Mouse (Mus musculus): Measurements from ENCODE around the gene BC030867.

GRCm38 (mm10) chr11:102241246-102241645 is 7.4 kb upstream of the BC030867 start:
- TF ChIP-seq CTCF (IDR thresholded peaks at IDR 0.05; ENCODE audit: low read depth, low read length) (peak; percentile 74), POLR2A (IDR thresholded peaks at IDR 0.05; ENCODE audit: extremely low read depth, insufficient read depth, low read length) (no peak)
